Mouse (Mus musculus) thymus, postnatal 36 days (tissue): ENCODE data around the gene Krt80.
A peak's percentile ranks its signal among the peaks of the same experiment; 100 is the strongest.

ENCODE experiments used
- DNase-seq, 2 experiments: peaks; one replicate each; pipeline ENCODE4 v3.0.0; 2022; ENCODE audit warnings: mixed read lengths in 2 of 2

The Krt80 gene

DNA sequence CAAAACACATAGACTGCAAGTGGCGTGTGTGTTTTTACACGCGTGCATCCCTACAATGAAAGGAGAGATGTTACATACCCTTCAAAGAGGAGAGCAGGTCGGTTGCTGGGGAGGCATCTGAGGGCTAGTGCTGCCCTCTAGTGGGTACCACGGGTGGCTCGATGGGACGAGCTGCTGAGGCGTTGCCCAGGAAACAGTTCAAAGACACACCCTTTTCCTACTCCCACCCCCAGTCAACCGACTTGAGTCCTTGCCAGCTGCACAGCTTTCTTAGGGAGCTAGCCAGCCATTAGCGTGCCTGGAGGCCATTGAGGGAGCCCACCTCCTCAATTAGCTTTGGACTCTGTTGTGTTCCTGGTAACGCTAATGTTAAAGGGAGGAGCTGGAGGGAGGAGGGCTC is 54.1 kb downstream of the Krt80 start:
- DNase-seq, result peak; percentile 87 to 90

DNA sequence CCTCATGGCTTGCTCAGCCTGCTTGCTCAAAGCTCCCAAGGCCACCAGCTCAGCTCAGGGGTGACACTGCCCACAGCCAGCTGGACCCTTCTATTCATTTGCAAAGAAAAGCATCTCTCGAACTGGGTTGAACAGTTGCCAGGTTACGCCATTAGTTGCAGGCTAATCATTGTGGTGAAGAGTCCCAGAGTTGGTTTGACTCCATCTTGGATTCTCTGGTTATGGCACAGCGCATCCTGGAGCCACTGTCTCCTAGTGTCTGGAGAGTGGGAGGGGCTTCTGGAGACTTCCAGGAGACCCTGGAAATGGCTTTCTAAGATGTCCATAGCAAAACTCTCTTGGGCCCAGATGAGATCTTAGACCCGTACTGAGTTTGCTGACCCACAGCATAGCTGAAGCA is 54.6 kb downstream of the Krt80 start:
- no peak for DNase-seq

DNA sequence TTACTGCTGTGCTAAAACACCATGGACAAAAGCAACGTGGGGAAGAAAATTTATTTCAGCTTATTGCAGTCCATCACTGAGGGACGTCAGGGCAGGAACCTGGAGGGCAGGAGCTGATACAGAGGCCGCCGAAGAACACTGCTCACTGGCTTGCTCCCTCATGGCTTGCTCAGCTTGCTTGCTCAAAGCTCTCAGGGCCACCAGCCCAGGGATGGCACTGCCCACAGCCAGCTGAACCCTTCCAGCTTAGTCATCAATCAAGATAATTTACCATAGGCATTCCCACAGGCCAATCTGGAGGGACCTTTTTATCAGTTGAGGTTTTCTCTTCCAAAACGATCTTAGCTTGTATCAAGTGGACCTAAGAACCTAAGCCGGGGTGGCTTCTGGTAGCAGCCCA is 58.0 kb downstream of the Krt80 start:
- DNase-seq, result no peak

DNA sequence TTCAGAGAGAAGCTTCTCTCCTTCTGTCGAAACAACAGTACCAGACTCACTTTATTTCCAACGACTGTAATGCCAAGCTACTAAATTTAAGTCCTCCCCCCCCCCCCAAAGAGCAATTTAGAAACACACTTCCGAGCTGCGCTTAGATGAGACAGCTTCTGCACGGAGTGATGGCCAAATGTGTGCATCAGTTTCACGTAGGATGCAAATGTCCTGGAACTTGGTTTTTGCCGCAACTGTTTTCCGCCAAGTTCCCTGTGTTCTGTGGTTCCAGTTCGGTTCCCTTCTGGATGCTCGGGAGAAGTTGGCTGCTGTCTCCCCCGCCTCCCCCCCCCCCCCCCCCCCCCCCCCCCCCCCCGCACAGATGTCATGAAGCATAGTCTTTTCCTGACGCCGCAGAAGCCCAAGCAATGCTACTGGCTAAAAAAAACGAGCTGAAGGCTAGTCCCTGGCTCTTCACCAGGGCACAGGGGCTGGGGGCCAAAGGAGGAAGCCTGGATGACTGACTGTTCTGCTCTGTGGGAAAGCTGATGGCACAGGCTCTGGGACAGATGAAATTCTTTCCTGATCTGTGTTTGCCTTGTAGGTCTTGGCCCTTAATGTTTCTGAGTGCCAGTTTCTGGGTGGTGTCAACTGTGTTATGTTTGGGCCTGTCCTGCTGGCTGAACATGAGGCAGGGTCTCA is 58.7 kb downstream of the Krt80 start:
- no peak for DNase-seq

DNA sequence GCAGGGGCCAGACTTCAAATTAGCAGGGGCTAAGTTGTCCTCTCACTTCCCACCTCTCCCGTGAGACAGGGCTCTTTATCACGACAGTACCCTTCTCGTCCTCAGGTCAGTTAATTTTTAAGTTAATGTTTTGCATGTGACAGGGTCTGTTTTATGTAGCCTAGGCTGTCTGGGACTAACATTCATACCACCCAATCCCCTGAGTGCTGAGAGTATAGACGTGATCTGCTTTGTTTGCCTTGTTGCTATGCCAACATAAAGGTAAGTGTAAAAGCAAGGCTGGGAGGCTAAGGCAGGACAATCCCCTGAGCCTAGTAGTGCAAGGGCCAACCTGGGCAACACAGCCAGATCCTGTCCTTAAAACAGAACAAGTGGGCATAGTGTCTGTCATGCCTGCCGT is 60.5 kb downstream of the Krt80 start:
- no peak for DNase-seq

DNA sequence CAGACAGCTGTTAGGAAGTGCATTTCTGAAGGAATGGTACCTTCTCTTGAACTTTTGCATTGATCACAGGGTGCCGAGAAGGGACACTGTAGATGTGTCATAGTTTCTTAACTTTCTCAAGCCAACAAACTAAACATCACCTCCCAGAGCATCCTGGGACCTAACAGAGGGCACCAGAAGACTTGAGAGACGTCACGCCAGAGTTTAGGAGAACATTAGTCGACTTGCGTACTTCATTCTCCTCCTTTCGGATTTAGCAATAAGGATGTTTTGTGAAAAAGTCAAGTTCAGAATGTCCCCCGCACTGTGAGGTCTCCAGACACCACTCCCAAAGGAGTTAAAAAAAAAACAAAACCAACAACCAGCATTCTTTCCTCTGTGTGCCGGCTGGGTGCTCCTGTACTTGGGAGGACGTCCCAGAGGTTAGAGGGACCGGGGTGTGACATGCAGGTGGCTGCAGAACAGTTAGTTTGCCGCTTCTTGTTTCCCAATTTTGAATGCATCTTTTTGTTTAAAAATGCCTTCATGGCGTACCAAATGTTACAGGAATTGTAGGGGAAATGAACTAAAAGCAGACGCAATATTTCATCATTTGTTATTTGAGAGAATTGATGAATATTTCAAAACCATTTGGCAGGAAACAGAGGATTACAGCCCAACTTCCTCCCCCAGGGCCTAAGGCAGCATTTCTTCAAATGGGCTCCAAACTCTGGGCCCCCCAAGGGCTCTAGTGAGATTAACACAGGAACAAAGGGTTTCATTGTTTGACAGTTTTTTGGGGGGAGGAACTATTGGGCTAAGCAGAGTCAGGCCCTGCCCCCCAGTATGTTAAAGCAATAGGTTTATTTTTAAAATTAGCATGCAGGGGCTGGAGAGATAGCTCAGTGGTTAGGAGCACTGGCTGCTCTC is 61.3 kb downstream of the Krt80 start:
- DNase-seq, result no peak

- no peak for DNase-seq
Measured at GRCm38 (mm10) chr15:101306459-101306858, 63.5 kb downstream of the Krt80 start.

- no peak for DNase-seq
Measured at GRCm38 (mm10) chr15:101303830-101304229, 66.1 kb downstream of the Krt80 start.

- no peak for DNase-seq
Measured at GRCm38 (mm10) chr15:101302201-101302600, 67.8 kb downstream of the Krt80 start.

- DNase-seq, result no peak
Measured at GRCm38 (mm10) chr15:101300128-101300527, 69.8 kb downstream of the Krt80 start.

GRCm38 (mm10) chr15:101299480-101299960 is 70.4 kb downstream of the Krt80 start:
- no peak for DNase-seq

GRCm38 (mm10) chr15:101298550-101298949 is 71.4 kb downstream of the Krt80 start:
- no peak for DNase-seq

- DNase-seq, result no peak
Measured at GRCm38 (mm10) chr15:101297988-101298387, 72.0 kb downstream of the Krt80 start.
